Mouse (Mus musculus) limb, embryonic 12.5 days (tissue): ENCODE results near the gene Dnah11. TPM values are rescaled to one million over a fixed set of nuclear protein-coding genes. Genes with fewer than 3 reads are reported as not detected.

Source experiments
- ATAC-seq: fragments of 200-750 bp; cut with Nextera tagmentation; 2 replicates; pipeline ENCODE4 v1.8.0; 2017; ENCODE audit warnings: low read depth, moderate TSS enrichment; ENCODE audit not compliant: insufficient number of reproducible peaks, insufficient read depth, low FRiP score, low TSS enrichment
- H3K27ac ChIP-seq: fragments of 300-500 bp; sonication (generic); 2 replicates; pipeline ENCODE4 v1.5.1; 2016; ENCODE audit warnings: mild to moderate bottlenecking, moderate library complexity
- H3K27me3 ChIP-seq: fragments of 300-500 bp; sonication (generic); 2 replicates; pipeline ENCODE4 v1.6.1; 2016; ENCODE audit warnings: mild to moderate bottlenecking, moderate library complexity
- H3K36me3 ChIP-seq: fragments of 300-500 bp; sonication (generic); 2 replicates; pipeline ENCODE4 v1.6.1; 2016; ENCODE audit warnings: mild to moderate bottlenecking, moderate library complexity
- H3K4me1 ChIP-seq: fragments of 300-500 bp; sonication (generic); replicated peaks from 2 replicates; pipeline ENCODE4 v1.6.1; 2016
- H3K4me2 ChIP-seq: fragments of 300-500 bp; sonication (generic); 2 replicates; pipeline ENCODE4 v1.6.1; 2016; ENCODE audit warnings: mild to moderate bottlenecking, moderate library complexity
- H3K4me3 ChIP-seq: fragments of 300-500 bp; sonication (generic); replicated peaks from 2 replicates; pipeline ENCODE4 v1.5.1; 2016; ENCODE audit warnings: mild to moderate bottlenecking
- H3K9ac ChIP-seq: fragments of 300-500 bp; sonication (generic); replicated peaks from 2 replicates; pipeline ENCODE4 v1.6.1; 2016; ENCODE audit warnings: mild to moderate bottlenecking, moderate library complexity
- H3K9me3 ChIP-seq: fragments of 300-500 bp; sonication (generic); 2 replicates; pipeline ENCODE4 v1.6.1; 2016; ENCODE audit warnings: mild to moderate bottlenecking, moderate library complexity
- WGBS: fragments of 180-500 bp; shearing (Covaris S2); methylation state at CpG from one replicate; pipeline ENCODE4 v1.1.7; 2016; 5-methylcytosine and 5-hydroxymethylcytosine counted together
- polyA plus RNA-seq: library from polyadenylated mRNA; unstranded; fragments of >200 nt; fragmentation: Nextera tagmentation; extraction: Ambion mirVana; gene quantifications from 2 replicates; pipeline ENCODE4 v1.2.1, GENCODE M21; 2016

Gene Dnah11
- polyA plus RNA-seq, 1 experiment from 2014 or later: 0.06 TPM

GRCm38 (mm10) chr12:117860840-117861239, 338.0 kb downstream of the Dnah11 start:
- H3K9ac ChIP-seq: no peak overlapping the region
- no peaks in the 10 kb centered on the region for H3K9me3 ChIP-seq
- ATAC-seq: no peak
- H3K4me1 ChIP-seq: peaks cover 12% of the 10 kb centered on the region
- H3K27ac ChIP-seq: no peak overlapping the region
- no peaks in the 10 kb centered on the region for H3K27me3 ChIP-seq
- no peak overlapping the region for H3K4me2 ChIP-seq
- peaks cover 11% of the 10 kb centered on the region; the same call in 1 of the 2 replicates for H3K36me3 ChIP-seq
- 81% methylated on average over 7 of the region's 7 CpGs for WGBS
- no peak overlapping the region for H3K4me3 ChIP-seq

GRCm38 (mm10) chr12:117857884-117858283, 341.0 kb downstream of the Dnah11 start:
- 88% methylated on average over 6 of the region's 6 CpGs for WGBS
- Histone ChIP-seq H3K4me3 (no peak overlapping the region), H3K4me1 (peaks cover 5% of the 10 kb centered on the region), H3K4me2 (no peak overlapping the region), H3K36me3 (no peaks in the 10 kb centered on the region), H3K9ac (no peak overlapping the region), H3K27ac (no peak overlapping the region), H3K9me3 (no peaks in the 10 kb centered on the region), H3K27me3 (no peaks in the 10 kb centered on the region)
- ATAC-seq: no peak

- WGBS: 83% methylated on average over 9 of the region's 9 CpGs
- no peak for ATAC-seq
- H3K4me2 ChIP-seq: no peak overlapping the region
- H3K4me1 ChIP-seq: no peaks in the 10 kb centered on the region
- no peak overlapping the region for H3K9ac ChIP-seq
- H3K4me3 ChIP-seq: no peak overlapping the region
- H3K9me3 ChIP-seq: no peaks in the 10 kb centered on the region
- H3K36me3 ChIP-seq: no peaks in the 10 kb centered on the region
- H3K27ac ChIP-seq: no peak overlapping the region
- no peaks in the 10 kb centered on the region for H3K27me3 ChIP-seq
Measured at GRCm38 (mm10) chr12:117857023-117857422, 341.8 kb downstream of the Dnah11 start.

GRCm38 (mm10) chr12:117853316-117853715, 345.5 kb downstream of the Dnah11 start:
- ATAC-seq: no peak
- 34% methylated on average over 6 of the region's 6 CpGs for WGBS
- peaks cover 6% of the 10 kb centered on the region for H3K4me1 ChIP-seq

GRCm38 (mm10) chr12:117850472-117850871, 348.4 kb downstream of the Dnah11 start:
- 64% methylated on average over 10 of the region's 10 CpGs for WGBS
- H3K4me2 ChIP-seq: no peak overlapping the region
- H3K9ac ChIP-seq: no peak overlapping the region
- no peaks in the 10 kb centered on the region for H3K27me3 ChIP-seq
- ATAC-seq: no peak
- H3K9me3 ChIP-seq: no peaks in the 10 kb centered on the region
- H3K27ac ChIP-seq: 0 out of 2 replicates have a peak overlapping the region, but pooled peaks have one; percentile 8
- no peak overlapping the region for H3K4me3 ChIP-seq
- H3K4me1 ChIP-seq: peaks cover 13% of the 10 kb centered on the region
- H3K36me3 ChIP-seq: no peaks in the 10 kb centered on the region; the same call in 1 of the 2 replicates

More at GRCm38 (mm10) chr12:117853316-117853715, 345.5 kb downstream of the Dnah11 start:
- no peak overlapping the region for H3K27ac ChIP-seq
- no peaks in the 10 kb centered on the region; the same call in 1 of the 2 replicates for H3K36me3 ChIP-seq
- no peak overlapping the region for H3K4me2 ChIP-seq
- no peak overlapping the region for H3K4me3 ChIP-seq
- no peak overlapping the region for H3K9ac ChIP-seq
- H3K27me3 ChIP-seq: no peaks in the 10 kb centered on the region
- H3K9me3 ChIP-seq: no peaks in the 10 kb centered on the region

GRCm38 (mm10) chr12:117848621-117849020, 350.2 kb downstream of the Dnah11 start:
- Histone ChIP-seq H3K27me3 (no peaks in the 10 kb centered on the region), H3K9me3 (no peaks in the 10 kb centered on the region), H3K4me3 (no peak overlapping the region), H3K4me1 (peaks cover 21% of the 10 kb centered on the region), H3K9ac (no peak overlapping the region), H3K4me2 (no peak overlapping the region), H3K27ac (no peak overlapping the region), H3K36me3 (no peaks in the 10 kb centered on the region; the same call in 1 of the 2 replicates)
- WGBS: 90% methylated on average over 6 of the region's 6 CpGs
- ATAC-seq: no peak

GRCm38 (mm10) chr12:117844917-117845316, 353.9 kb downstream of the Dnah11 start:
- WGBS: 33% methylated on average over 2 of the region's 2 CpGs
- no peak overlapping the region for H3K9ac ChIP-seq

GRCm38 (mm10) chr12:117844075-117844408, 354.8 kb downstream of the Dnah11 start:
- Histone ChIP-seq H3K27ac (peak overlapping the region; percentile 93), H3K4me1 (peaks cover 18% of the 10 kb centered on the region), H3K36me3 (no peaks in the 10 kb centered on the region; the same call in 1 of the 2 replicates), H3K4me2 (peak overlapping the region; percentile 77), H3K27me3 (no peaks in the 10 kb centered on the region), H3K9ac (peak overlapping the region; percentile 88), H3K4me3 (peak overlapping the region; percentile 77), H3K9me3 (no peaks in the 10 kb centered on the region)
- no peak for ATAC-seq
- 0% methylated on average over 15 of the region's 15 CpGs for WGBS

More at GRCm38 (mm10) chr12:117844917-117845316, 353.9 kb downstream of the Dnah11 start:
- no peak overlapping the region for H3K27ac ChIP-seq
- no peaks in the 10 kb centered on the region for H3K27me3 ChIP-seq
- ATAC-seq: no peak
- H3K4me1 ChIP-seq: peaks cover 18% of the 10 kb centered on the region
- no peaks in the 10 kb centered on the region; the same call in 1 of the 2 replicates for H3K36me3 ChIP-seq
- peak overlapping the region; percentile 77 for H3K4me2 ChIP-seq
- H3K9me3 ChIP-seq: no peaks in the 10 kb centered on the region
- peak overlapping the region; percentile 77 for H3K4me3 ChIP-seq

GRCm38 (mm10) chr12:117843302-117844074, 355.4 kb downstream of the Dnah11 start:
- H3K4me1 ChIP-seq: peaks cover 18% of the 10 kb centered on the region
- peak overlapping the region; percentile 88 for H3K9ac ChIP-seq
- under 1% methylated on average over 75 of the region's 75 CpGs for WGBS

GRCm38 (mm10) chr12:117842676-117843075, 356.2 kb downstream of the Dnah11 start:
- H3K27me3 ChIP-seq: no peaks in the 10 kb centered on the region
- no peak for ATAC-seq
- H3K4me1 ChIP-seq: peaks cover 18% of the 10 kb centered on the region
- no peaks in the 10 kb centered on the region for H3K36me3 ChIP-seq
- no peak overlapping the region for H3K9ac ChIP-seq
- H3K4me2 ChIP-seq: no peak overlapping the region
- H3K9me3 ChIP-seq: no peaks in the 10 kb centered on the region
- 82% methylated on average over 1 of the region's 1 CpGs for WGBS
- H3K27ac ChIP-seq: no peak overlapping the region
- H3K4me3 ChIP-seq: no peak overlapping the region

More at GRCm38 (mm10) chr12:117843302-117844074, 355.4 kb downstream of the Dnah11 start:
- ATAC-seq: peak; percentile 95
- H3K27ac ChIP-seq: peak overlapping the region; percentile 93
- H3K36me3 ChIP-seq: no peaks in the 10 kb centered on the region; the same call in 1 of the 2 replicates
- no peaks in the 10 kb centered on the region for H3K27me3 ChIP-seq
- H3K4me3 ChIP-seq: peak overlapping the region; percentile 77
- peak overlapping the region; percentile 77 for H3K4me2 ChIP-seq
- no peaks in the 10 kb centered on the region for H3K9me3 ChIP-seq

GRCm38 (mm10) chr12:117840705-117841104, 358.1 kb downstream of the Dnah11 start:
- Histone ChIP-seq H3K27me3 (no peaks in the 10 kb centered on the region), H3K36me3 (no peaks in the 10 kb centered on the region), H3K9me3 (no peaks in the 10 kb centered on the region), H3K4me3 (no peak overlapping the region), H3K27ac (no peak overlapping the region), H3K4me1 (peaks cover 12% of the 10 kb centered on the region), H3K4me2 (no peak overlapping the region), H3K9ac (no peak overlapping the region)
- ATAC-seq: no peak
- 78% methylated on average over 1 of the region's 1 CpGs for WGBS
